Mouse (Mus musculus): Measurements from ENCODE around the gene Wtap. TPM values are rescaled to one million over a fixed set of nuclear protein-coding genes. Genes with fewer than 3 reads are reported as not detected.
"Not testable (repeated sequence)": the region's sequence is repeated elsewhere in the genome, so short reads cannot be mapped to it uniquely, and the experiment has no call there.

Wtap gene
- polyA plus RNA-seq, 1 experiment from 2014 or later, result 170 TPM

DNA sequence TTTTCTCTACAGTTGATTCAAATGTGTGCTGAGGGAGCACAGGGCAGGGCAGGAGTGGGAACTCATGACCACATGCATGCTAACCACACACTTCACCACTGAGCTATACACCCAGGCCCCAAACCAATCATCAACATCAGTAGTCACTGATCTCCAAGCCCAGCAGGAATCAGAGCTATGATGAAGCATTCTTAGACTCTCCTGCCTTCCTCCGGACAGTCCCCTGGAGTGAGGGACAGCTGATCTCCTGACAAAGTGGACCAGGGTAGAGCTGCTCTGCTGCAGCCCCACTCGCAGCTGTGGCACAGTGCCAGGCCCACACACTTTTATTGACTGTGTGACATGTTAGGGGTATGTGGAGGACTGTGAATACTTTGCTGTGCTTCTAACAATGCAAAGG lies 34.6 kb downstream of the Wtap start:
- H3K4me3 ChIP-seq, result peak overlapping the region; percentile 35
- 3% methylated on average over 2 of the region's 2 CpGs for WGBS
- not testable (repeated sequence) for H3K9me3 ChIP-seq (replicated peaks); ATAC-seq; H3K27me3 ChIP-seq; H3K27ac ChIP-seq
- peaks cover 24% of the 10 kb centered on the region for H3K4me1 ChIP-seq
- H3K36me3 ChIP-seq (ENCODE audit: poor library complexity, severe bottlenecking), result peaks cover 19% of the 10 kb centered on the region
- H3K4me2 ChIP-seq, result peak overlapping the region; percentile 57
- peak overlapping the region; percentile 56 for H3K9ac ChIP-seq

DNA sequence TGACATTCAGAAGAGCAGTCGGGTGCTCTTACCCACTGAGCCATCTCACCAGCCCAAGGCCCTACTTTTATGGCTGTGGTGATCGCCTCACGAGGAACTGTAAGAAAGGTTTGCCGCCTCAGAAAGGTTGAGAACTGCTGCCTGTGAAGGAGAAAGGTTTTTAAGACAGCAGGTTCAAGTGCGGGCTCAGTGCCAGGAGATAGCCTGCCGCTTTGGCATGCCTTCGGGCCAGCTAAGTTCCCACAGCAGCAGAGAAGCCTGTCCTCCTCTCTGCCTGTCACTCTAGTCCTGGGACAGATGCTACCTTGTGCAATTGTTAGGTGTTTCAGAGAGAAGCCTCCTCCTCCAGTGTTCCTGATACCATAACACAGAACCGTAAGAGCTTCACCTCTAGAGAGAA lies 37.3 kb downstream of the Wtap start:
- whole genome bisulfite sequencing, result 91% methylated on average over 8 of the region's 8 CpGs
- H3K9me3 ChIP-seq (replicated peaks), result no peaks in the 10 kb centered on the region
- no peak overlapping the region for H3K9ac ChIP-seq
- H3K4me1 ChIP-seq, result peaks cover 24% of the 10 kb centered on the region
- H3K4me3 ChIP-seq, result no peak overlapping the region
- no peak overlapping the region for H3K27ac ChIP-seq
- no peak for ATAC-seq
- H3K4me2 ChIP-seq, result no peak overlapping the region
- peaks cover 37% of the 10 kb centered on the region for H3K36me3 ChIP-seq (ENCODE audit: poor library complexity, severe bottlenecking)
- no peaks in the 10 kb centered on the region for H3K27me3 ChIP-seq

DNA sequence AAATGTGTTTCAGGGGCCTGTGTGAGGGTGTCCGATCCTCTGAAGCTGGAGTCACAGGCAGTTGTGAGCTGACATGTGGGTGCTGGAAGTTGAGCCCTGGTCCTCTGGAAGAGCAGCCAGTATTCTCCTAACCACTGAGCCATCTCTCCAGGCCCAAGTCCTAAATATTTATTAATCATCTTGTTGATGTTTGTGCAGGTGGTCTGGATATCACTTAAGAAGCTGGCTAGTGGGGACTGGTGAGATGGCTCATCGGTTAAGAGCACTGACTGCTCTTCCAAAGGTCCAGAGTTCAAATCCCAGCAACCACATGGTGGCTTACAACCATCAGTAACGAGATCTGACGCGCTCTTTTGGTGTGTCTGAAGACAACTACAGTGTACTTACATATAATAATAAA lies 44.3 kb downstream of the Wtap start:
- ATAC-seq, result no peak
- H3K36me3 ChIP-seq (ENCODE audit: poor library complexity, severe bottlenecking), result peaks cover 76% of the 10 kb centered on the region
- no peak overlapping the region for H3K4me2 ChIP-seq
- no peaks in the 10 kb centered on the region for H3K27me3 ChIP-seq
- no peak overlapping the region for H3K9ac ChIP-seq
- H3K4me1 ChIP-seq, result no peaks in the 10 kb centered on the region
- H3K4me3 ChIP-seq, result no peak overlapping the region
- WGBS, result 93% methylated on average over 5 of the region's 5 CpGs
- H3K9me3 ChIP-seq (replicated peaks), result no peaks in the 10 kb centered on the region
- H3K27ac ChIP-seq, result no peak overlapping the region

DNA sequence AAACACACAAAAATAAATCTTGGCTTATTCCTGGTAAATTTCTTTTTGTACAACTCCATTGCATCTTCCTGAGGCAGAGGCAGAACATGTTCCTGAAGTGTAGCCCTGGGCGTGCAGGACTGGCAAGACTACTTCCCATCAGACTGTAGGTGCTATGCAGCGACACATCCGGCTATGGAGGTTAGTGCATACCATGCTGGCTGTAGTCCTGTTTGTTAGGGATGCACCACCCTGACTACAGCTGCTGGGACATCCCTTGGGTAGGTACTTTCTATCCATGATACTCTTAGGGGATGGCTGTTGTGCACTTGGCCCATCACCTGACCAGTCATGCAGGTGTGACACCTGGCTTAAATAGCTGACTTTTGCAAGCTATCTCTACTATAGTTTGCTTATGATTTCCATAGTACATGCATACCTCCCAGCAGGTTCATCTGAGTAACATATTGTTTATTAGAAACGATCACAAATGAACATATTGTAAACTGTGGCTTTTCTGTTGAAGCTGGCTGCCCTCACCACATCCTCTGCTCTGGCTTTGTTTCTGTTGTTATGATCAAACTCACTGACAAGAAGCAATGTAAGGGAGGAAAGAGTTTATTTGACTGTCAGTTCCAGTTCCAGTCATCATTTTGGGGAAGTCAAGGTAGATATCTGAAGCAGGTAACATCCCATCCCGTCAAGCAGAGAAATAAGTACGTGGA lies 51.4 kb downstream of the Wtap start:
- Histone ChIP-seq H3K4me1 (peaks cover 12% of the 10 kb centered on the region; the same call in 1 of the 2 replicates), H3K9me3 (replicated peaks) (no peaks in the 10 kb centered on the region), H3K4me2 (no peak overlapping the region), H3K9ac (no peak overlapping the region), H3K27ac (no peak overlapping the region), H3K27me3 (no peaks in the 10 kb centered on the region), H3K4me3 (no peak overlapping the region), H3K36me3 (ENCODE audit: poor library complexity, severe bottlenecking) (peaks cover 52% of the 10 kb centered on the region)
- WGBS, result 94% methylated on average over 6 of the region's 6 CpGs
- no peak for ATAC-seq

DNA sequence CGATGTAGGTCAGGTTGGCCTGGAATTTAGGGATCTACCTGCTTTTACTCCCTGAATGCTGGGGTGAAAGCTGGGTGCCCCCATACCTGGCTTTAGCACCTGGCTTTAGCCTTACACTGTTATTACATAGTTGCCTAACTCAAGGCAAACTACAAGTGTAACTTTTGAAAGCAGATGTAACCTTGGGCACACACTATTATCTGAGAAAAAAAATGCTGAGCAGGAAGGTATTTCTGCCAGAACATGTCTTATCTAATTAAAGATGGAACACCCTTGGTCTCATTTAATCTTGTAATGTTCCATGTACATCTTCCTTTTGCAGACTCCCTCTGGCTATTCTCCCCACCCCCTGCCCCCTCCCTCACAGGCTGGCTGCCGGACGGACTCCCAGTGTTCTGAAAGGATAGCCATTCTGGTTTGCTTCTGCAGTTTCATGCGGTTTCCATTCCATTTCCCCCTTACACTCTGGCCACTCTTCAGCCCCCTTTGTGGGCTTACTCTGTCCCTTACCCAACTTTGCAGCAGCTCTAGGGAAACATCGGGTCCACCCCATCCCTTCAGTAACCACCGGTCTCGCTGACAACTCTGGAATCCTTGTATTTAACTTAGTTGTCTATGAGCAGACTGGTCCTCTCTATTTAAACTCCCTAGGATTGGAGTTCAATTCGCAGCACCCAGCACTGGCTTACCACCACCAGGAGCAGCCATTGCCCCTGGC lies 52.3 kb downstream of the Wtap start:
- 76% methylated on average over 8 of the region's 8 CpGs for WGBS
- no peak for ATAC-seq
- no peak overlapping the region for H3K9ac ChIP-seq
- H3K4me1 ChIP-seq, result peaks cover 12% of the 10 kb centered on the region; the same call in 1 of the 2 replicates
- H3K9me3 ChIP-seq (replicated peaks), result no peaks in the 10 kb centered on the region
- no peak overlapping the region for H3K4me3 ChIP-seq
- no peak overlapping the region for H3K4me2 ChIP-seq
- no peak overlapping the region for H3K27ac ChIP-seq
- H3K36me3 ChIP-seq (ENCODE audit: poor library complexity, severe bottlenecking), result peaks cover 46% of the 10 kb centered on the region
- H3K27me3 ChIP-seq, result no peaks in the 10 kb centered on the region

DNA sequence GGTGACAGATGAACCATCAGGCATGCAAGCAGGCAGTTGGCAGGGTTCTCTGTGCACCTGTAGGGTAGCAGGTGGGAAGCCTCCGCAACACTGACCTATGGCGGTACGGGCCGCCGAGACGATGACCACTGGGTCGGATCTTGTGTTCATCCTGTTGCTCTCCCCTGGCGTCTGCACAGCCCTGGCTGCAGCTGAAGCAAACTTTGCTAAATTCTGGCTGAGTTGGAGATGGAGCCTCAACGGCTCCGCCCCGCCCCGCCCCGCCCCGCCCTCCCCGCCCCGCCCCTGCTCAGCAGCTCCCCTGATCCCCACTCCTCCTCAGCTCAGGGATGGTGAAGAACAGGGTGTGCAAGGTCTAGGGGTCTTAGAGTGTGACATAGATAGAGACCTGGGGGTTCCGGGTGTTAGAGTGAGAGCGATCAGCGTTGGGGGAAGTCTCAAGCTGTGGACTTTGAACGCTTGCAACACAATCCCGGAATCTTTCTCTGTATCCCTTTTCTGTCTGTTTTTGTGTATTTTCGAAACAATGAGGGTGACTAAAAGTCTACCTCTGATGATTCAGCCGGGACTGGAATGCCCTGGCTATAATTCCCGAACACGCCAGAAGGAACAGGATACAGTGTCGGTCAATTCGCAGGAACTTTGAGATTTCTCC lies 53.7 kb downstream of the Wtap start, which contains the start of gene Acat3:
TSS of gene Acat3 (minus strand) at position 450 of the 655 bp plus-strand sequence.
- WGBS, result 15% methylated on average over 27 of the region's 27 CpGs
- ATAC-seq, result peak; percentile 75
- no peak within 1 kb of the TSS for H3K9ac ChIP-seq
- no peak within 1 kb of the TSS for H3K27ac ChIP-seq
- peak within 1 kb of the TSS; percentile 53 for H3K4me2 ChIP-seq
- H3K27me3 ChIP-seq, result no peaks in the 10 kb centered on the region
- H3K36me3 ChIP-seq (ENCODE audit: poor library complexity, severe bottlenecking), result peaks cover 33% of the 10 kb centered on the region
- H3K9me3 ChIP-seq (replicated peaks), result no peaks in the 10 kb centered on the region
- peaks cover 20% of the 10 kb centered on the region for H3K4me1 ChIP-seq
- H3K4me3 ChIP-seq, result peak within 1 kb of the TSS; percentile 24

DNA sequence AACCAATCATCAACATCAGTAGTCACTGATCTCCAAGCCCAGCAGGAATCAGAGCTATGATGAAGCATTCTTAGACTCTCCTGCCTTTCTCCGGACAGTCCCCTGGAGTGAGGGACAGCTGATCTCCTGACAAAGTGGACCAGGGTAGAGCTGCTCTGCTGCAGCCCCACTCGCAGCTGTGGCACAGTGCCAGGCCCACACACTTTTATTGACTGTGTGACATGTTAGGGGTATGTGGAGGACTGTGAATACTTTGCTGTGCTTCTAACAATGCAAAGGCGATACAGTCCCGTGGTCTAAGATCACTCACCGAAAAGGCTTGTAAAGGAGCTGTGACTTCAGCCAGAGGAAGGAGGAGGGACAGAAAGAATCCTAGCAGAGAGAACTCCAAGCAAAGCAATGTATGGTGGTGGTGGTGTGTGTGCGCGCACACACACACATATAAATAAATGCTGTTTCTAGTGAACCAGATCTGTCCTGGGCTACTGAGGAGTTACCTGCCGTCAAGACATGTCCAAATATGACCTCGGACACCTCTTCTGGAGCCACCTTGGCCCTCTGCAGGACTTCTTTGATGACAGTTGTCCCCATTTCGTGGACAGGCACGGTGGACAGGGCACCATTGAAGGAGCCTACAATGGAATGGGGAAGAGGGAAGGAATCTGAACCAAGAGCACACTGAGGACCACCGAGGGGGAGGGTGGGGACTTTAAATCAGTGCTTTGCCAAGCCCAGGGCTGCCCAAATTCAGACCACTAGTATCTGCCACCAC lies 54.4 kb downstream of the Wtap start:
- H3K27ac ChIP-seq; H3K9me3 ChIP-seq (replicated peaks); H3K9ac ChIP-seq; H3K27me3 ChIP-seq: not testable (repeated sequence)
- ATAC-seq, result peak; percentile 48
- 25% methylated on average over 3 of the region's 12 CpGs for WGBS
- Histone ChIP-seq H3K4me1 (peaks cover 20% of the 10 kb centered on the region), H3K36me3 (ENCODE audit: poor library complexity, severe bottlenecking) (peaks cover 25% of the 10 kb centered on the region), H3K4me3 (peak overlapping the region; percentile 24), H3K4me2 (peak overlapping the region; percentile 53)

DNA sequence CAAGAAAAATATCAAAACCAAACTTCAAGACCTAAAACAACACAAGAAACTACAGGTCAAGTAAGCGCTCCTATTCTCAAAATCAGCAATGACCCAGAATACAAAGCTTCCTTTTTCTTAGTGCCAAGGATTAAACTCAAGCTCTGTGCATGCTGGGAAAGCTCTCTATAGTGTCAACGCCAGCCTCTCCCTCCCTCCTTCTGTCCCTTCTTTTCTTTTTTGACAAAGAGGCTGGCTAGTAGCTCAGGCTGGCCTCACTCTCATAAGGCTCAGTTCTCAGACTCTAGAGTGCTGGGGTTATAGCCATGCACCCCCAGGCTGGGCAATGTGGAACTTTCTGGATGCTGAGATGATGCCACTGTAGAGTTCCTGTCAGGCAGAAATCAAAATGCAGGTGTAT lies 55.9 kb downstream of the Wtap start:
- Histone ChIP-seq H3K9ac (no peak overlapping the region), H3K9me3 (replicated peaks) (no peaks in the 10 kb centered on the region), H3K27me3 (no peaks in the 10 kb centered on the region), H3K4me3 (no peak overlapping the region), H3K4me1 (peaks cover 20% of the 10 kb centered on the region), H3K4me2 (no peak overlapping the region), H3K27ac (no peak overlapping the region), H3K36me3 (ENCODE audit: poor library complexity, severe bottlenecking) (peaks cover 14% of the 10 kb centered on the region)
- 12% methylated on average over 2 of the region's 2 CpGs for WGBS
- no peak for ATAC-seq

DNA sequence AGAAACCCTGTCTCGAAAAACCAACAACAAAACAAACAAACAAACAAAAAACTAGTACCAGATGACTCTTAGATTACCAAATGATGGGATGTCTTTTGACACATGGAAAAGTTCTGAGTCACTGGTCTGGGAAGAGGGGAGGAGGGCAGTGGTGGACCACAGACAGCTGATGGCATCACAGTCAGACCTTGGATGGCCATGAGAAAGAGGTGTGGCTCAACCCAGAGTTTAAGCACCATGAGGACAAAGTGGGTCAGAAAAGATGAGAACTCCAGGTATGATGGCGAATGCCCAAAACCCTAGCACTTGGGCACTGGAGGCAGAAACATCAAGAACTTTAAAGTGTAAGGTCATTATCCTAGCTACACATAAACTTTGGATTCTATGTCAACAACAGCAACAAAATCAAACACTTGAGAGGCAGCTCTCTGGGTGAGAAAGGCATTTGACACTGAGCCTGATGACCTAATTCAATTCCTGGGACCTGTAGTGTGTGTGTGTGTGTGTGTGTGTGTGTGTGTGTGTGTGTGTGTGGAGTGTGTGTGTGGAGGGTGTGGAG lies 56.5 kb downstream of the Wtap start:
- ATAC-seq, result no peak
- Histone ChIP-seq H3K27ac (no peak overlapping the region), H3K9me3 (replicated peaks) (no peaks in the 10 kb centered on the region), H3K4me3 (no peak overlapping the region), H3K36me3 (ENCODE audit: poor library complexity, severe bottlenecking) (peaks cover 8% of the 10 kb centered on the region), H3K9ac (no peak overlapping the region), H3K4me2 (no peak overlapping the region), H3K27me3 (no peaks in the 10 kb centered on the region), H3K4me1 (peaks cover 20% of the 10 kb centered on the region)
- 81% methylated on average over 2 of the region's 2 CpGs for WGBS

DNA sequence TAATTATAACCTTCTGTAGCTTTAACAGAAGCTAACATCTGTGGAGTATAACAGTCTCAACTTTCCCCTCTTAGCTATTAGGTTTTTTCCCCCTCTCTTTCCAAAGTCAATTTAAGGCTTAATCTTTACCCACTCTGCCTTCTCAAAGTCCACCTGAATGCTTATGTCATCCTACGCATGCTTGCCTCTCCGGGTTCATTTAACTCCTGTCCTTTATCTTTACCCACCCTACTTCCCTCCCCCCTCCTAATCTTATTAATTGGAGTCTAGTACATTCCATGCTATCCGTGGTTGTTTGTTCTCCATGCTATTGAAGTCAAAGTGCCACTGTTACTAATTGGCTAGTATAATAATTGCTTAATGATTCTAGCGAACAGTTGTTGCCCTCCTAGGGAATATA lies 58.2 kb downstream of the Wtap start:
- Histone ChIP-seq H3K27ac (no peak overlapping the region), H3K9me3 (replicated peaks) (no peaks in the 10 kb centered on the region), H3K9ac (no peak overlapping the region), H3K36me3 (ENCODE audit: poor library complexity, severe bottlenecking) (no peaks in the 10 kb centered on the region), H3K27me3 (no peaks in the 10 kb centered on the region), H3K4me2 (no peak overlapping the region), H3K4me3 (no peak overlapping the region), H3K4me1 (peaks cover 20% of the 10 kb centered on the region)
- 13% methylated on average over 4 of the region's 4 CpGs for WGBS
- ATAC-seq, result no peak

DNA sequence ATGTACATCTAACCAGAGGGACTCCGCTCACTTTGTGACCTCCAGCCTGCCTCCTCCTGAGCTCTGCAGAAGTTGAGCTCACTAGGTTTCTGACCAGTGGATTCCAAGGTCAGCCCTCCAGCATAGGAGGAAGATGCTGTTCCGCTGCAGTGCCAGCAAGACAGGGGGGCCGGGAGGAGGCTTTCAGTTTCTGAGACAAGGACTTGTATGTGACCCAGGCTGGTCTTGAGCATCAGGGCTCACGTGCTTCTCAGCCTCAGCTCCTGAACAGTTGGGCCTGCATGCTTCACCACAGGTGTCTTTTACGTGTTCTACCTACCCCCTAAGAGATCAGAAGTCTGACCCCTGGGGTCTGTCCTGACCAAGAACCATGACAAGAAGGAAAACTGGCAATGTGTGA lies 62.4 kb downstream of the Wtap start:
- H3K4me2 ChIP-seq; H3K4me1 ChIP-seq; H3K27ac ChIP-seq; ATAC-seq; H3K27me3 ChIP-seq; H3K9me3 ChIP-seq (replicated peaks); H3K4me3 ChIP-seq; H3K9ac ChIP-seq: not testable (repeated sequence)
- 89% methylated on average over 5 of the region's 5 CpGs for WGBS
- peaks cover 13% of the 10 kb centered on the region for H3K36me3 ChIP-seq (ENCODE audit: poor library complexity, severe bottlenecking)
